Mouse (Mus musculus): ENCODE results near the gene Ankmy1. TPM values are rescaled to one million over a fixed set of nuclear protein-coding genes. Genes with fewer than 3 reads are reported as not detected.
A peak's percentile ranks its signal among the peaks of the same experiment; 100 is the strongest.

Gene Ankmy1
- total and polyA plus RNA-seq, 3 experiments, result 0.07 to 0.13 TPM; not detected in 1

GRCm38 (mm10) chr1:92934182-92934827 is 31.6 kb upstream of the Ankmy1 start, which contains the start of gene Capn10:
Gene Capn10, plus strand, starts transcription at chr1:92934376.
- dilution Hi-C loops (cut with MboI; ENCODE audit: extremely low pct_ligation_motif_present, extremely low pct_unique_long_range_greater_than_20kb, low sequenced_read_pairs), result no loop called here
- no peaks in the 10 kb centered on the region for H3K9me3 ChIP-seq (replicated peaks; ENCODE audit: low read length)
- peaks cover 12 to 23% of the 10 kb centered on the region in 2 experiments for H3K36me3 ChIP-seq (replicated peaks in 1 of 2; ENCODE audit: control insufficient read depth in 1 of 2, insufficient read depth in 1 of 2, low read length in 1 of 2)
- H3K79me2 ChIP-seq (replicated peaks; ENCODE audit: control insufficient read depth, extremely low read depth, insufficient read depth, poor library complexity, severe bottlenecking), result peaks cover 4% of the 10 kb centered on the region
- peak within 1 kb of the TSS; percentile 93 for H3K27ac ChIP-seq (ENCODE audit: insufficient read depth, low read depth)
- DNase-seq (ENCODE audit: extremely low read depth), result peak; percentile 97
- no peak for TF ChIP-seq E2F4 (IDR thresholded peaks at IDR 0.05; ENCODE audit: insufficient replicate concordance, low read depth, low read length)
- peak; percentile 83 for TF ChIP-seq TBP (conservative IDR thresholded peaks at IDR 0.05; ENCODE audit: low read depth, low read length)
- peak; percentile 96 for TF ChIP-seq MXI1 (IDR thresholded peaks at IDR 0.05; ENCODE audit: low read depth, low read length)
- TF ChIP-seq SIN3A (IDR thresholded peaks at IDR 0.05; ENCODE audit: low read length), result peak; percentile 96
- TF ChIP-seq USF1 (IDR thresholded peaks at IDR 0.05; ENCODE audit: low read depth, low read length), result peak; percentile 91
- no peak for TF ChIP-seq ZC3H11A (IDR thresholded peaks at IDR 0.05; ENCODE audit: low read depth, low read length)
- peak; percentile 78 for TF ChIP-seq TCF12 (IDR thresholded peaks at IDR 0.05; ENCODE audit: low read depth, low read length)
- no peak for TF ChIP-seq CHD1 (IDR thresholded peaks at IDR 0.05; ENCODE audit: low read depth, low read length)
- TF ChIP-seq EP300 (IDR thresholded peaks at IDR 0.05; ENCODE audit: low read length), result no peak
- TF ChIP-seq NELFE (IDR thresholded peaks at IDR 0.05; ENCODE audit: low read depth, low read length), result peak; percentile 73
- no peak for TF ChIP-seq MAZ (IDR thresholded peaks at IDR 0.05; ENCODE audit: low read depth, low read length)
- no peak for TF ChIP-seq ZNF384 (IDR thresholded peaks at IDR 0.05; ENCODE audit: low read depth, low read length)
- TF ChIP-seq GABPA (IDR thresholded peaks at IDR 0.05; ENCODE audit: insufficient replicate concordance, low read depth, low read length), result no peak
- no peak for TF ChIP-seq RAD21 (IDR thresholded peaks at IDR 0.05; ENCODE audit: low read depth, low read length)
- TF ChIP-seq KAT2A (IDR thresholded peaks at IDR 0.05; ENCODE audit: insufficient replicate concordance, low read length), result peak; percentile 89; the same call in 1 of the 2 replicates
- TF ChIP-seq POLR2AphosphoS2 (IDR thresholded peaks at IDR 0.05; ENCODE audit: low read depth, low read length), result peak; percentile 82; the same call in 1 of the 2 replicates
- TF ChIP-seq RCOR1 (conservative IDR thresholded peaks at IDR 0.05; ENCODE audit: low read depth, low read length), result no peak
- peak; percentile 47 for TF ChIP-seq ETS1 (conservative IDR thresholded peaks at IDR 0.05; ENCODE audit: low read depth, low read length)
- no peak for TF ChIP-seq ZKSCAN1 (IDR thresholded peaks at IDR 0.05; ENCODE audit: borderline replicate concordance, low read depth, low read length)
- peak; percentile 94 for TF ChIP-seq POLR2A (IDR thresholded peaks at IDR 0.05; ENCODE audit: low read depth, low read length)
- TF ChIP-seq ZMIZ1 (IDR thresholded peaks at IDR 0.05; ENCODE audit: low read depth, low read length), result peak; percentile 77
- TF ChIP-seq JUND (conservative IDR thresholded peaks at IDR 0.05; ENCODE audit: low read depth, low read length), result 0 out of 2 replicates have a peak, but pooled peaks have one; percentile 12
- TF ChIP-seq CHD2 (IDR thresholded peaks at IDR 0.05; ENCODE audit: low read length), result peak; percentile 60; the same call in 1 of the 2 replicates
- no peak for TF ChIP-seq CTCF (conservative IDR thresholded peaks at IDR 0.05 in 1 of 2, IDR thresholded peaks at IDR 0.05 in 1 of 2; ENCODE audit: low read depth in 2 of 2, low read length in 2 of 2)
- TF ChIP-seq NRF1 (IDR thresholded peaks at IDR 0.05; ENCODE audit: low read depth, low read length), result peak; percentile 60; the same call in 1 of the 2 replicates
- peak; percentile 85 for TF ChIP-seq USF2 (conservative IDR thresholded peaks at IDR 0.05; ENCODE audit: low read depth, low read length)
- 0 out of 2 replicates have a peak, but pooled peaks have one; percentile 6 for TF ChIP-seq MEF2A (IDR thresholded peaks at IDR 0.05; ENCODE audit: borderline replicate concordance, low read depth, low read length)
- TF ChIP-seq SMC3 (IDR thresholded peaks at IDR 0.05; ENCODE audit: low read depth, low read length), result no peak
- no peak for TF ChIP-seq UBTF (IDR thresholded peaks at IDR 0.05; ENCODE audit: low read depth, low read length)
- no peak for TF ChIP-seq PAX5 (IDR thresholded peaks at IDR 0.05; ENCODE audit: low read length)
- TF ChIP-seq MAFK (IDR thresholded peaks at IDR 0.05; ENCODE audit: insufficient replicate concordance, low read length), result no peak
- no peak; the same call in 1 of the 2 replicates for TF ChIP-seq JUN (IDR thresholded peaks at IDR 0.05; ENCODE audit: insufficient read depth, low read depth, low read length)
- TF ChIP-seq HCFC1 (IDR thresholded peaks at IDR 0.05; ENCODE audit: low read depth, low read length), result peak; percentile 93
- peak; percentile 91 for TF ChIP-seq BHLHE40 (IDR thresholded peaks at IDR 0.05; ENCODE audit: low read depth, low read length)
- TF ChIP-seq ELF1 (IDR thresholded peaks at IDR 0.05; ENCODE audit: low read depth, low read length), result peak; percentile 97
- TF ChIP-seq MYC (IDR thresholded peaks at IDR 0.05; ENCODE audit: low read depth, low read length), result peak; percentile 96
- TF ChIP-seq IRF4 (IDR thresholded peaks at IDR 0.05; ENCODE audit: low read depth, low read length), result peak; percentile 62; the same call in 1 of the 2 replicates
- TF ChIP-seq MAX (IDR thresholded peaks at IDR 0.05; ENCODE audit: low read length), result no peak; the same call in none of the 2 replicates
- H3K4me2 ChIP-seq (ENCODE audit: insufficient read depth, low read depth, poor library complexity, severe bottlenecking), result peak within 1 kb of the TSS; percentile 94
- H3K27me3 ChIP-seq (replicated peaks), result peaks cover 10% of the 10 kb centered on the region
- H3K4me3 ChIP-seq (replicated peaks in 1 of 3; ENCODE audit: low read depth in 2 of 3, low read length in 2 of 3, poor library complexity in 1 of 3), result peak within 1 kb of the TSS; percentile 63 to 85 (median 79)
- peak within 1 kb of the TSS; percentile 97 for H3K9ac ChIP-seq (ENCODE audit: insufficient read depth, low read depth)
- peaks cover 9 to 25% of the 10 kb centered on the region in 2 experiments for H3K4me1 ChIP-seq (ENCODE audit: control insufficient read depth in 1 of 2, insufficient read depth in 2 of 2)
- in situ Hi-C loops (cut with MboI; ENCODE audit: low pct_ligation_motif_present, low pct_unique_long_range_greater_than_20kb, low sequenced_read_pairs), result no loop called here
